Mouse (Mus musculus): ENCODE measurements around the gene Sh3bp5l.
"Not testable (repeated sequence)": the region's sequence is repeated elsewhere in the genome, so short reads cannot be mapped to it uniquely, and the experiment has no call there.

Sh3bp5l gene

GRCm38 (mm10) chr11:58322824-58323569 is 7.5 kb upstream of the Sh3bp5l start:
- peak; percentile 98 to 99 for DNase-seq (ENCODE audit: inconsistent age in 2 of 2, low spot score in 1 of 2)

DNA sequence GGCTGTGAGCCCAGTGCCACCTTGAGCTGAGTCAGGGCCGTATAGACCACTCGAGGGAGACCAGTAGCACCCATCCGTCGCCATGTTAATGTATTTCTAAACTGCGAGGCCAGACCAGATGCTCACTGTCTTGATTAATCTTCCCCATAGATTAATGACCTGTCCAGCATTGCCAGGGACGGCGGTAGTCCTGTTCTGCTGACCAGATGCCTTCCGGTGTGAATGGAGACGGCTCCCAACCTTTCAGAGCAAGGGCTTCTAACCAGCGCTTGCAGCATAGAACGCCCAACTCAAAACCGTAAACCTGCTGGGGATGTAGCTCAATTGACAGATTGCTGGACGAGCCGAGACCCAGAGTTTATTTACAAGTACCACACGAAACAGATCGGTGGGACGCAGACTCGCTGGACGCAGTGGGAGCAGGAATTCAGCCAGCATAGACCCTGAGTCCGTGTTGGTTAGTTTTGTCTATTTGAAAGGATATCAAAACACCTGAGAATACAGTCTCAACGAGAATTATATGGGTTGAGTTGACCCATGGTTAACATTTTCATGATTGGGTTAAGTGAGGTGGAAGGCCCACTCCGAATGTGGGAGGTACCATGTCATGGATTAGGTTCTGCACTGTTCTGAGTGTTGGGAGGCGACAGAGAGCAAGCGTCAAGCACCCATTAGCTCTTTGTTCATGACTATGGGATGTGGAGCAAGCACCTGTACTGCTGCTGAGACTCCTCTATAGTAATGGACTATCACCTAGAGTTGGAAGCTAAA is 6.8 kb upstream of the Sh3bp5l start:
- no peak for DNase-seq (ENCODE audit: inconsistent age in 2 of 2, low spot score in 1 of 2)

- peak in 1 of 2 experiments; percentile 33 for DNase-seq (ENCODE audit: inconsistent age in 2 of 2, low spot score in 1 of 2)
Measured at GRCm38 (mm10) chr11:58324614-58325229, 5.8 kb upstream of the Sh3bp5l start.

DNA sequence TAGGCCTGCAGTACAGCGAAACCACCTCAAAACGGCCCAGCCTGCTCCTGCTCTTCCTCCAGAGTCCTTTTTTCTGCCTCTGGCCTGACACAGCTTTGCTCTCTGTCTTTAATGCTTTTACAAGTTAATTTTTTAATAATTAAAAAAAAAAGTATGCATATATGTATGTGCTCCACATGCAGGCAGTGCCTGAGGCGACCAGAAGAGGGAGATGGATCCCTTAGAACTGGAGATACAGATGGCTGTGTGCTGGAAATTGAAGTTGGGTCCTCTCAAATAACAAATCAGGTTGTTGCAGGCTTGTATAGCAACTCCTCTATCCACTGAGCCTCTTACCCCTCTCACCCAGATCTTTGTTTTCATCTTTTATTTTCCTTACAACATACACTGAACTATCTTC is 3.7 kb upstream of the Sh3bp5l start:
- no peak for DNase-seq (ENCODE audit: inconsistent age in 2 of 2, low spot score in 1 of 2)

DNA sequence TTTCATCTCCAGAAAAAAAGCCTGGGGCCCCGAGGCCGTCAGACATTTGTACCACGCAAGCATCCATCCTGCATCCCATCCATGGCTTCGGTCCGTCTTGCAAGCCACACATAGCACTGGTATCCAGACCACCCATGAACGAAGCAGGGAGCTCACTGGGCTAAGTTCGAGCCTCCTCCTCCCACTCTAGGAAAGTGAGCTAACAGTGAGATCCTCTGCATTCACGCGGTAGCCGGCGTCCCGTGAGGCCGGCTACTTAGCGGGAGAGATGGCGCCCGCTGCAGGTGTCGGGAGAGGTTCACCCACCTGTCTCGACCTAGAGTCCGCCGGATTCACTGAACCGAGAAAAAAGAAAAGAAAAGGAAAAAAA is 633 bp upstream of the Sh3bp5l start:
- DNase-seq (ENCODE audit: inconsistent age in 2 of 2, low spot score in 1 of 2): no peak

DNA sequence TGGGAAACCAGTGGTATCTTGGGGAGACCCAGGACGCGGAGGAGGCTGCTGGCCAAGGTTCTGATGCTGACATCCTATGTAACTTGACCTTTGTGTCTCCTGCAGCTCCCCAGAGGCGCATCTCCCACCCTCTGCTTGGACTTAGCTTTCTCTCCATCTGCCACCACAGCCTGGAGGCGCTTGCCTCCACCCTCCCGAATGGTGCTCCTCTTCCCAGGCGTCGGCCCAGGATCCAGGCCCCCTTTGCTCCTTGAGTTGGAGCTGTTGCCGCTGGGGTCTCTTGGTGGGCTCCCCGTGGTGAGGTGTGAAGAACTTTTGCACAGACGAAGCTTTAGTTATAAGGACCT is 598 bp downstream of the Sh3bp5l start:
- peak in 1 of 2 experiments; percentile 52 for DNase-seq (ENCODE audit: inconsistent age in 2 of 2, low spot score in 1 of 2)

- DNase-seq (ENCODE audit: inconsistent age in 2 of 2, low spot score in 1 of 2): peak in 1 of 2 experiments; percentile 53
Measured at GRCm38 (mm10) chr11:58331546-58331945, 1.0 kb downstream of the Sh3bp5l start.

GRCm38 (mm10) chr11:58334746-58335145 is 4.2 kb downstream of the Sh3bp5l start:
- DNase-seq (ENCODE audit: inconsistent age in 2 of 2, low spot score in 1 of 2): peak; percentile 92 to 95

GRCm38 (mm10) chr11:58346745-58347144 is 16.2 kb downstream of the Sh3bp5l start:
- DNase-seq (ENCODE audit: inconsistent age in 2 of 2, low spot score in 1 of 2): no peak

DNA sequence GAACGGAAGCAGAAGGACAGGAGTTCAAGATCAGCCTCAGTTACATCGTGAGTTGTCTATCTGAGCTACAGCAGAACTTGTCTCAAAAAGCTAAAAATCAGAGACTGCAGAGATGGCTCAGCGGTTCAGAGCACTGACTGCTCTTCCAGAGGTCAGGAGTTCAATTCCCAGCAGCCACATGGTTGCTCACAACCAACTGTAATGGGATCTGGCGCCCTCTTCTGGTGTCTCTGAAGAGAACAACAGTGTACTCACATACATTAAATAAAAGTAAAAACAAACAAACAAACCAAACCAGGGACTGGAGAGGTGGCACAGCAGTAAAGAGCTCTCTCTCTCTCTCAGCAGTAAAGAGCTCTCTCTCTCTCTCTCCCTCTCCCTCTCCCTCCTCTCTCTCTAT is 20.1 kb downstream of the Sh3bp5l start:
- DNase-seq (ENCODE audit: inconsistent age in 2 of 2, low spot score in 1 of 2): no peak

- DNase-seq (ENCODE audit: inconsistent age in 2 of 2, low spot score in 1 of 2): no peak
Measured at GRCm38 (mm10) chr11:58351179-58351578, 20.7 kb downstream of the Sh3bp5l start.

DNA sequence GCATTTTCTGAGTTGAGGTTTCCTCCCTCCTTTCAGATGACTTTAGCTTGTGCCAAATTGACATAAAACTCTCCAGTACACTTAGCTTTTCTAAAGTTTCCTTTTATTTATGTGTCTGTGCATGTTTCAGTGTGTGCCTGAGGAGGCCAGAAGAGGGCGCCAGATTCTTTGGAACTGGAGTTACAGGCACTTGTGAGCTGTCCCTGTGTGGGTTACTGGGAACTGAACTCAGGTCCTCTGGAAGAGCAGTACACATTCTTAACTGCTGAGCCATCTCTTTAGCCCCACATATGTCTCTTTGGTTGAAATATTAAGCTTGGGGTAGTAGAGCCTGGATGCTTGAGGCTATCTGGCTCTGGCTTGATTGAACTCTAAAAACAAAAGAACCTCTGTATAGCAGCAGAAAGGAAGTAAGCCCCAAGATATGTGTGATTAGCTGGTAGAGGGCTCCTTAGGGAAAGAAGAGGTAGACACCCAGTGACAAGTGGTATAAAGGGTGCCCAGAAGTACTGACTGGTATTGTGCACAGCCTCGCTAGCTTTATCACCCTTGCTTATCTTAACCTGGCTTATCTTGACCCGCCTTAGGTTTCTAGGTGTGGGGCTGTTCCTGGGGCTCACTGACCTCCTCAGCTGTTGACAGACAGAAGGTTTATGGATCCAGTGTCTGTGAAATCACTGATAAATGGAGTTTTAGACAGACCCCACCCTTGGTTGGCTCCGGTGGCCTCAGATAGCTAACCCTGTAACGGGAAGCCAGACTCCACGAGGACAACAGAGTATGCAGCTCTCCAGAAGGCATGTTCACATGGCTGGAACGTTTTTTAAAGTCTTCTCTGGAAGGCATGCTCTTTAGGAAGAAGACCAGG is 22.4 kb downstream of the Sh3bp5l start:
- DNase-seq (ENCODE audit: inconsistent age in 2 of 2, low spot score in 1 of 2): no peak

GRCm38 (mm10) chr11:58353709-58354108 is 23.2 kb downstream of the Sh3bp5l start:
- no peak for DNase-seq (ENCODE audit: inconsistent age in 2 of 2, low spot score in 1 of 2)

DNA sequence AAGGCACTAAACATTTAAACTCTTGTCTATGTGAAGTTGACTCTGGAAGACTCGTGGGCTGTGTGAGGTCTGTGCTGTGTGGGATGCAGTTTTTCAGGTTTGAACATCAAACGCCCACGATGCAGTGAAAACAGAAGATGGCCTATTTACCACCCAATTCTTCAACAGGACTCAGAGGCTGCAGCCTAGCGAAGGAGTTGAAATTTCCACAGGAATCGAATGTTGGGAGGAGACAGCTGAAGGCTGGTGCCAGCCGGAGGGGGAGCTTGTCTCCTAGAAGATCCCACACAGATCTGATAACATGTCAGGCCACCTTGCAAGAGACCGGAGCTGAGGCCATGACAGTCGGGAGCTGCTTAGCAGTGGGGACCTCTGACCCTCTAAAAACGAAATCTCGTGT is 24.0 kb downstream of the Sh3bp5l start:
- no peak for DNase-seq (ENCODE audit: inconsistent age in 2 of 2, low spot score in 1 of 2)

GRCm38 (mm10) chr11:58354927-58355326 is 24.4 kb downstream of the Sh3bp5l start:
- no peak for DNase-seq (ENCODE audit: inconsistent age in 2 of 2, low spot score in 1 of 2)

GRCm38 (mm10) chr11:58357042-58357441 is 26.5 kb downstream of the Sh3bp5l start:
- DNase-seq (ENCODE audit: inconsistent age in 2 of 2, low spot score in 1 of 2): no peak

GRCm38 (mm10) chr11:58357844-58358534 is 27.5 kb downstream of the Sh3bp5l start:
- peak in 1 of 2 experiments; percentile 26 for DNase-seq (ENCODE audit: inconsistent age in 2 of 2, low spot score in 1 of 2)

DNA sequence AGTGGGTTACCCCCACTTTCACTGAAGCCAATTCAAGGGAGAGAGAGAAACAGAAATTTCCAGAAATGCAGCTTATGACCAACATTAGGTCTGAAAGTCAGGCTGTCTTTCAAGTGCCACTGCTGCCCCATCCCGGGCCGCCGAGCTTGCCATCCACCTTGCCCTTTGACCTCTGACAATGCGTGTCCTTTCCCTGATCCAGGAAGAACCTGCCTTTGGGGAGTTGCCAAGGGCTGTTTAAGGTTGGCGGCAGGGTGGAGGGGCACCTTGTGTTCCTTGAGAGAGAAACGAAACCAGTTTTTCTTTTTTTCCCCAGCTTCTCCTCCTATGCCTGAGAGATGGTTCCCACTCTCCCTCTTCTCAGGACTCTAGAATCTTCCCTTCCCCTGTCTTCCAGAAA is 32.0 kb downstream of the Sh3bp5l start:
- DNase-seq (ENCODE audit: inconsistent age in 2 of 2, low spot score in 1 of 2): not testable (repeated sequence)

- DNase-seq (ENCODE audit: inconsistent age in 2 of 2, low spot score in 1 of 2): no peak
Measured at GRCm38 (mm10) chr11:58364454-58364853, 33.9 kb downstream of the Sh3bp5l start.

DNA sequence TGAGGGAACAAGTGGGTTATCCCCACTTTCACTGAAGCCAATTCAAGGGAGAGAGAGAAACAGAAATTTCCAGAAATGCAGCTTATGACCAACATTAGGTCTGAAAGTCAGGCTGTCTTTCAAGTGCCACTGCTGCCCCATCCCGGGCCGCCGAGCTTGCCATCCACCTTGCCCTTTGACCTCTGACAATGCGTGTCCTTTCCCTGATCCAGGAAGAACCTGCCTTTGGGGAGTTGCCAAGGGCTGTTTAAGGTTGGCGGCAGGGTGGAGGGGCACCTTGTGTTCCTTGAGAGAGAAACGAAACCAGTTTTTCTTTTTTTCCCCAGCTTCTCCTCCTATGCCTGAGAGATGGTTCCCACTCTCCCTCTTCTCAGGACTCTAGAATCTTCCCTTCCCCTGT is 35.7 kb downstream of the Sh3bp5l start:
- DNase-seq (ENCODE audit: inconsistent age in 2 of 2, low spot score in 1 of 2): not testable (repeated sequence)
